Mouse (Mus musculus) C2C12 (cell line): ENCODE measurements at regions not wholly inside any gene's neighbourhood (a gene's known extent, or its start where the extent isn't known, plus 50 kb on each side); places are given as distances from the start of the nearest gene placed in this dataset.

Source experiments
- H3K27me3 ChIP-seq: one replicate; pipeline ENCODE4 v1.6.1; 2011; ENCODE audit not compliant: control insufficient read depth, insufficient read depth, insufficient read length
- H3K36me3 ChIP-seq: one replicate; pipeline ENCODE4 v1.6.1; 2011; ENCODE audit not compliant: control insufficient read depth, insufficient read depth
- H3K4me3 ChIP-seq: one replicate; pipeline ENCODE4 v1.5.1; 2011; ENCODE audit warnings: mild to moderate bottlenecking, control low read depth; ENCODE audit not compliant: poor library complexity, insufficient read depth, severe bottlenecking
- H3K79me2 ChIP-seq: one replicate; pipeline ENCODE4 v1.6.1; 2011; ENCODE audit not compliant: control insufficient read depth, insufficient read depth
- H3K79me3 ChIP-seq: one replicate; pipeline ENCODE4 v1.6.1; 2011; ENCODE audit warnings: low read depth, control low read depth
- H3ac ChIP-seq: one replicate; pipeline ENCODE3; 2011; ENCODE audit warnings: low read depth; ENCODE audit not compliant: control insufficient read depth, insufficient read length
- CEBPB ChIP-seq: IDR thresholded peaks from one replicate; pipeline ENCODE4 v1.6.1; 2011; ENCODE audit warnings: low read depth, mild to moderate bottlenecking, control low read depth, moderate library complexity
- CTCF ChIP-seq: IDR thresholded peaks from one replicate; pipeline ENCODE4 v1.5.1; 2011; ENCODE audit not compliant: control insufficient read depth, insufficient read depth, insufficient read length
- FOSL1 ChIP-seq: IDR thresholded peaks from one replicate; pipeline ENCODE4 v1.8.0; 2011; ENCODE audit warnings: mild to moderate bottlenecking, low read length; ENCODE audit not compliant: poor library complexity, insufficient read depth, severe bottlenecking
- MAX ChIP-seq: IDR thresholded peaks from one replicate; pipeline ENCODE4 v1.6.1; 2011; ENCODE audit warnings: mild to moderate bottlenecking, control low read depth
- MYOD1 ChIP-seq: IDR thresholded peaks from one replicate; pipeline ENCODE4 v1.6.1; 2011; ENCODE audit warnings: low read depth; ENCODE audit not compliant: control insufficient read depth, insufficient read length
- MYOG ChIP-seq: IDR thresholded peaks from one replicate; pipeline ENCODE4 v1.6.1; 2011; ENCODE audit not compliant: control insufficient read depth, insufficient read length; ENCODE audit errors: extremely low read depth
- USF1 ChIP-seq: IDR thresholded peaks from one replicate; pipeline ENCODE4 v1.6.1; 2011; ENCODE audit warnings: low read depth, mild to moderate bottlenecking, control low read depth, moderate library complexity

- Histone ChIP-seq H3K27me3 (no peaks in the 10 kb centered on the region), H3K4me3 (no peak overlapping the region), H3K79me2 (no peaks in the 10 kb centered on the region), H3ac (no peak overlapping the region), H3K36me3 (no peaks in the 10 kb centered on the region), H3K79me3 (no peaks in the 10 kb centered on the region)
- TF ChIP-seq MAX (no peak), MYOD1 (no peak), CEBPB (no peak), CTCF (no peak), FOSL1 (no peak)
Observed at GRCm38 (mm10) chr6:66068874-66069273, 116.5 kb downstream of the 4930544G11Rik start.

- Histone ChIP-seq H3K79me2 (no peaks in the 10 kb centered on the region), H3K79me3 (no peaks in the 10 kb centered on the region), H3K4me3 (no peak overlapping the region), H3K27me3 (no peaks in the 10 kb centered on the region), H3ac (no peak overlapping the region), H3K36me3 (no peaks in the 10 kb centered on the region)
- no peak for TF ChIP-seq MAX
- no peak for TF ChIP-seq USF1
- no peak for TF ChIP-seq MYOD1
- TF ChIP-seq CTCF = no peak
- TF ChIP-seq FOSL1 = no peak
- TF ChIP-seq CEBPB = no peak
- TF ChIP-seq MYOG = no peak
Observed at GRCm38 (mm10) chr6:66077445-66077844, 125.0 kb downstream of the 4930544G11Rik start.

GRCm38 (mm10) chr6:66078769-66079168, 126.4 kb downstream of the 4930544G11Rik start:
- Histone ChIP-seq H3K79me2 (no peaks in the 10 kb centered on the region), H3ac (no peak overlapping the region), H3K27me3 (no peaks in the 10 kb centered on the region), H3K79me3 (no peaks in the 10 kb centered on the region), H3K36me3 (no peaks in the 10 kb centered on the region), H3K4me3 (no peak overlapping the region)
- TF ChIP-seq CEBPB (no peak), MYOG (no peak), MYOD1 (no peak), MAX (no peak), USF1 (no peak), CTCF (no peak), FOSL1 (no peak)

GRCm38 (mm10) chr6:66101555-66102071, 149.2 kb downstream of the 4930544G11Rik start:
- TF ChIP-seq FOSL1 (no peak), MAX (no peak), MYOD1 (no peak), MYOG (no peak), CEBPB (no peak), CTCF (no peak), USF1 (no peak)

GRCm38 (mm10) chr6:66114366-66114765, 162.0 kb downstream of the 4930544G11Rik start:
- no peaks in the 10 kb centered on the region for H3K27me3 ChIP-seq
- no peaks in the 10 kb centered on the region for H3K79me3 ChIP-seq
- no peaks in the 10 kb centered on the region for H3K36me3 ChIP-seq
- no peaks in the 10 kb centered on the region for H3K79me2 ChIP-seq
- H3ac ChIP-seq = no peak overlapping the region
- no peak for TF ChIP-seq MYOD1
- TF ChIP-seq CEBPB = no peak
- no peak for TF ChIP-seq USF1
- no peak for TF ChIP-seq CTCF
- no peak for TF ChIP-seq FOSL1
- no peak for TF ChIP-seq MYOG
- H3K4me3 ChIP-seq = no peak overlapping the region

More at GRCm38 (mm10) chr6:66101555-66102071, 149.2 kb downstream of the 4930544G11Rik start:
- Histone ChIP-seq H3K36me3 (no peaks in the 10 kb centered on the region), H3K79me2 (no peaks in the 10 kb centered on the region), H3K27me3 (no peaks in the 10 kb centered on the region), H3ac (no peak overlapping the region), H3K4me3 (no peak overlapping the region), H3K79me3 (no peaks in the 10 kb centered on the region)

GRCm38 (mm10) chr6:66121479-66122183, 169.2 kb downstream of the 4930544G11Rik start:
- TF ChIP-seq MYOD1 = no peak
- no peak for TF ChIP-seq FOSL1
- TF ChIP-seq CEBPB = no peak
- no peak for TF ChIP-seq CTCF
- no peak for TF ChIP-seq MYOG
- TF ChIP-seq MAX = no peak
- no peak for TF ChIP-seq USF1
- H3K27me3 ChIP-seq = no peaks in the 10 kb centered on the region
- H3K79me3 ChIP-seq = no peaks in the 10 kb centered on the region
- no peaks in the 10 kb centered on the region for H3K79me2 ChIP-seq
- no peaks in the 10 kb centered on the region for H3K36me3 ChIP-seq
- no peak overlapping the region for H3ac ChIP-seq
- H3K4me3 ChIP-seq = no peak overlapping the region
